Mouse (Mus musculus): Measurements from ENCODE around the gene Tubgcp2. TPM values are rescaled to one million over a fixed set of nuclear protein-coding genes. Genes with fewer than 3 reads are reported as not detected.

The Tubgcp2 gene
- polyA plus RNA-seq, 1 experiment from 2014 or later = 58.7 TPM

- no peak for DNase-seq (ENCODE audit: low spot score)
- Histone ChIP-seq H3K4me3 (replicated peaks; ENCODE audit: low read length) (no peak overlapping the region), H3K36me3 (replicated peaks; ENCODE audit: control insufficient read depth, insufficient read depth) (peaks cover 59% of the 10 kb centered on the region), H3K4me2 (replicated peaks) (no peak overlapping the region), H3K4me1 (replicated peaks; ENCODE audit: control insufficient read depth, insufficient read depth, low read length) (peaks cover 4% of the 10 kb centered on the region), H3K9ac (no peak overlapping the region), H3K9me3 (ENCODE audit: control insufficient read depth, low read length) (no peaks in the 10 kb centered on the region), H3K27ac (no peak overlapping the region), H3K27me3 (ENCODE audit: control insufficient read depth, insufficient read depth, low read length) (no peaks in the 10 kb centered on the region)
- 96% methylated on average over 12 of the region's 12 CpGs for WGBS
- ATAC-seq (ENCODE audit: low FRiP score) = no peak
Observed at GRCm38 (mm10) chr7:140031771-140032170, 4.7 kb downstream of the Tubgcp2 start.

- Histone ChIP-seq H3K9me3 (ENCODE audit: control insufficient read depth, low read length) (no peaks in the 10 kb centered on the region), H3K36me3 (replicated peaks; ENCODE audit: control insufficient read depth, insufficient read depth) (peaks cover 26% of the 10 kb centered on the region), H3K9ac (no peak overlapping the region), H3K4me2 (replicated peaks) (no peak overlapping the region), H3K27me3 (ENCODE audit: control insufficient read depth, insufficient read depth, low read length) (no peaks in the 10 kb centered on the region), H3K27ac (no peak overlapping the region), H3K4me1 (replicated peaks; ENCODE audit: control insufficient read depth, insufficient read depth, low read length) (no peaks in the 10 kb centered on the region), H3K4me3 (replicated peaks; ENCODE audit: low read length) (no peak overlapping the region)
- DNase-seq (ENCODE audit: low spot score) = no peak
- WGBS = 95% methylated on average over 17 of the region's 17 CpGs
- ATAC-seq (ENCODE audit: low FRiP score) = no peak
Observed at GRCm38 (mm10) chr7:140011336-140011735, 25.1 kb downstream of the Tubgcp2 start.

- 96% methylated on average over 9 of the region's 9 CpGs for WGBS
- Histone ChIP-seq H3K4me3 (replicated peaks; ENCODE audit: low read length) (no peak overlapping the region), H3K4me1 (replicated peaks; ENCODE audit: control insufficient read depth, insufficient read depth, low read length) (no peaks in the 10 kb centered on the region), H3K27me3 (ENCODE audit: control insufficient read depth, insufficient read depth, low read length) (no peaks in the 10 kb centered on the region), H3K4me2 (replicated peaks) (no peak overlapping the region), H3K9me3 (ENCODE audit: control insufficient read depth, low read length) (no peaks in the 10 kb centered on the region), H3K36me3 (replicated peaks; ENCODE audit: control insufficient read depth, insufficient read depth) (peaks cover 53% of the 10 kb centered on the region), H3K9ac (no peak overlapping the region), H3K27ac (no peak overlapping the region)
- no peak for ATAC-seq (ENCODE audit: low FRiP score)
- DNase-seq (ENCODE audit: low spot score) = no peak
Observed at GRCm38 (mm10) chr7:140007781-140008180, 28.7 kb downstream of the Tubgcp2 start.

- ATAC-seq (ENCODE audit: low FRiP score) (no peak), DNase-seq (ENCODE audit: low spot score) (no peak)
- Histone ChIP-seq H3K4me1 (replicated peaks; ENCODE audit: control insufficient read depth, insufficient read depth, low read length) (no peaks in the 10 kb centered on the region), H3K9ac (no peak overlapping the region), H3K27me3 (ENCODE audit: control insufficient read depth, insufficient read depth, low read length) (no peaks in the 10 kb centered on the region), H3K4me2 (replicated peaks) (no peak overlapping the region), H3K27ac (no peak overlapping the region), H3K9me3 (ENCODE audit: control insufficient read depth, low read length) (no peaks in the 10 kb centered on the region), H3K36me3 (replicated peaks; ENCODE audit: control insufficient read depth, insufficient read depth) (peaks cover 60% of the 10 kb centered on the region), H3K4me3 (replicated peaks; ENCODE audit: low read length) (no peak overlapping the region)
- 93% methylated on average over 9 of the region's 9 CpGs for WGBS
Observed at GRCm38 (mm10) chr7:140006861-140007611, 29.4 kb downstream of the Tubgcp2 start.

- 95% methylated on average over 8 of the region's 8 CpGs for WGBS
- ATAC-seq (ENCODE audit: low FRiP score) (no peak), DNase-seq (ENCODE audit: low spot score) (no peak)
- Histone ChIP-seq H3K4me2 (replicated peaks) (no peak overlapping the region), H3K9me3 (ENCODE audit: control insufficient read depth, low read length) (no peaks in the 10 kb centered on the region), H3K36me3 (replicated peaks; ENCODE audit: control insufficient read depth, insufficient read depth) (peaks cover 82% of the 10 kb centered on the region), H3K9ac (no peak overlapping the region), H3K4me1 (replicated peaks; ENCODE audit: control insufficient read depth, insufficient read depth, low read length) (no peaks in the 10 kb centered on the region), H3K27ac (no peak overlapping the region), H3K4me3 (replicated peaks; ENCODE audit: low read length) (no peak overlapping the region), H3K27me3 (ENCODE audit: control insufficient read depth, insufficient read depth, low read length) (no peaks in the 10 kb centered on the region)
Observed at GRCm38 (mm10) chr7:140004666-140005065, 31.8 kb downstream of the Tubgcp2 start.

GRCm38 (mm10) chr7:140001086-140001740, 35.3 kb downstream of the Tubgcp2 start:
- DNase-seq (ENCODE audit: low spot score) = no peak
- no peaks in the 10 kb centered on the region for H3K27me3 ChIP-seq (ENCODE audit: control insufficient read depth, insufficient read depth, low read length)
- no peak overlapping the region for H3K9ac ChIP-seq
- H3K27ac ChIP-seq = no peak overlapping the region
- H3K36me3 ChIP-seq (replicated peaks; ENCODE audit: control insufficient read depth, insufficient read depth) = peaks cover 96% of the 10 kb centered on the region
- 66% methylated on average over 12 of the region's 12 CpGs for WGBS
- H3K4me1 ChIP-seq (replicated peaks; ENCODE audit: control insufficient read depth, insufficient read depth, low read length) = no peaks in the 10 kb centered on the region
- H3K4me2 ChIP-seq (replicated peaks) = no peak overlapping the region
- no peak for ATAC-seq (ENCODE audit: low FRiP score)
- H3K4me3 ChIP-seq (replicated peaks; ENCODE audit: low read length) = no peak overlapping the region
- H3K9me3 ChIP-seq (ENCODE audit: control insufficient read depth, low read length) = no peaks in the 10 kb centered on the region

GRCm38 (mm10) chr7:139998691-139999350, 37.6 kb downstream of the Tubgcp2 start:
- peaks cover 86% of the 10 kb centered on the region for H3K36me3 ChIP-seq (replicated peaks; ENCODE audit: control insufficient read depth, insufficient read depth)
- H3K9ac ChIP-seq = no peak overlapping the region
- no peak overlapping the region for H3K4me3 ChIP-seq (replicated peaks; ENCODE audit: low read length)
- no peaks in the 10 kb centered on the region for H3K4me1 ChIP-seq (replicated peaks; ENCODE audit: control insufficient read depth, insufficient read depth, low read length)
- no peak overlapping the region for H3K27ac ChIP-seq
- H3K4me2 ChIP-seq (replicated peaks) = no peak overlapping the region
- ATAC-seq (ENCODE audit: low FRiP score) (no peak), DNase-seq (ENCODE audit: low spot score) (no peak)
- H3K27me3 ChIP-seq (ENCODE audit: control insufficient read depth, insufficient read depth, low read length) = no peaks in the 10 kb centered on the region
- 93% methylated on average over 13 of the region's 13 CpGs for WGBS
- no peaks in the 10 kb centered on the region for H3K9me3 ChIP-seq (ENCODE audit: control insufficient read depth, low read length)

- DNase-seq (ENCODE audit: low spot score) = peak; percentile 72
- no peak for ATAC-seq (ENCODE audit: low FRiP score)
- Histone ChIP-seq H3K36me3 (replicated peaks; ENCODE audit: control insufficient read depth, insufficient read depth) (peaks cover 47% of the 10 kb centered on the region), H3K9me3 (ENCODE audit: control insufficient read depth, low read length) (no peaks in the 10 kb centered on the region), H3K4me1 (replicated peaks; ENCODE audit: control insufficient read depth, insufficient read depth, low read length) (no peaks in the 10 kb centered on the region), H3K4me2 (replicated peaks) (no peak overlapping the region), H3K27ac (no peak overlapping the region), H3K27me3 (ENCODE audit: control insufficient read depth, insufficient read depth, low read length) (no peaks in the 10 kb centered on the region), H3K4me3 (replicated peaks; ENCODE audit: low read length) (no peak overlapping the region), H3K9ac (no peak overlapping the region)
- 35% methylated on average over 3 of the region's 3 CpGs for WGBS
Observed at GRCm38 (mm10) chr7:139994676-139995075, 41.8 kb downstream of the Tubgcp2 start.

GRCm38 (mm10) chr7:139994202-139994601, 42.3 kb downstream of the Tubgcp2 start:
- 79% methylated on average over 4 of the region's 4 CpGs for WGBS
- peaks cover 43% of the 10 kb centered on the region for H3K36me3 ChIP-seq (replicated peaks; ENCODE audit: control insufficient read depth, insufficient read depth)
- H3K9ac ChIP-seq = no peak overlapping the region
- ATAC-seq (ENCODE audit: low FRiP score) = no peak
- no peak for DNase-seq (ENCODE audit: low spot score)
- no peak overlapping the region for H3K4me2 ChIP-seq (replicated peaks)
- no peaks in the 10 kb centered on the region for H3K9me3 ChIP-seq (ENCODE audit: control insufficient read depth, low read length)
- H3K27ac ChIP-seq = no peak overlapping the region
- H3K27me3 ChIP-seq (ENCODE audit: control insufficient read depth, insufficient read depth, low read length) = no peaks in the 10 kb centered on the region
- no peaks in the 10 kb centered on the region for H3K4me1 ChIP-seq (replicated peaks; ENCODE audit: control insufficient read depth, insufficient read depth, low read length)
- H3K4me3 ChIP-seq (replicated peaks; ENCODE audit: low read length) = no peak overlapping the region

Measured in hindbrain, embryonic 14.5 days (tissue).